Mouse (Mus musculus): ENCODE data around the gene Gabrr1.
"Not testable (repeated sequence)": the region's sequence is repeated elsewhere in the genome, so short reads cannot be mapped to it uniquely, and the experiment has no call there.

Gabrr1 gene

DNA sequence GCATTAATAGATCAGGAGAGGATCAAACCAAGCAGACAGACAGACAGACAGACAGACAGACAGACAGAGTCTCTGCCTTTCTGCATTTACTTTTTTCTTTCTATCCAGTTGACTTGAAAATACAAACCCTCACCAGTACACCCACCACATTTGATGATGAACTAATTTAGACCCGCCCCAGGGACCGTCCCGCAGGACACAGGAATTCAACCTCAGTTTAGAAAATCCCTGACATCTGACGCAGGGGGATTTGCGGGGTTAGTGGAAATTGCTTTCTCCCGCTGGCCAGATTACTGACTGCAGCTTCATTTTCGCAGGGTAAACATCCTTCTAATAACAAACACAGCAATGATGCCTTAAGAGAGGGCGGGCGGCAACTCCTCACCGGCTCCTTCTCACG is at the start of gene Gabrr1:
TSS of gene Gabrr1 (plus strand) at position 301 of the 400 bp plus-strand sequence.
- DNase-seq (ENCODE audit: low read depth, low spot score), result no peak

DNA sequence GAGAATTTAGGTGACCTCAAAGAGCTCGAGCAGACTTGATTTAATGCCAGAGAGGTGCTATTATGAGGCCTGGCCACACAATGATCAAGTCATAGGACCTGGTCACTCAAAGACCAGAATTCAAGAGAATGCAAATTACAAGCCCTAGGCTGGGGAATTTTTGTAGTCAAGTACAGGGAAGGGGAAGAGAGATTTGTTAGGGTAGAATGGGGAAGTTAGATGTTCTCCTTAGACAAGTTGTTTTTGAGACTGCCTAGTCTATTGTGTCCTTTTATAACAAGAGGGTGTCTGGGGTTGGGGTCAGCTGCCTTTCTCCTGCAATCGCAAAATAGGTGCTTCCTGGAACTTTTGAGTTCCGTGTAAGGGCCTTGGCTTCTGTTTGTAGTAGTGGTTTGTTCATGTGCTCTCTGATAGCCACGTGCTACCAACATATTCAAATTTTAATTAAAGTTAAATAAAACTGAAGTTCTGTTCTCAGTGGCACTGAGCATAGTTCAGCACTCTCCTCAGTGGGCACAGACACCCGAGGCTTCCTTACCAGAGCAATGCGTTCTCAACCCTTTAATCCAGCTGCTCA is 33.1 kb upstream of the Gabrr1 start:
- DNase-seq (ENCODE audit: low read depth, low spot score), result no peak

DNA sequence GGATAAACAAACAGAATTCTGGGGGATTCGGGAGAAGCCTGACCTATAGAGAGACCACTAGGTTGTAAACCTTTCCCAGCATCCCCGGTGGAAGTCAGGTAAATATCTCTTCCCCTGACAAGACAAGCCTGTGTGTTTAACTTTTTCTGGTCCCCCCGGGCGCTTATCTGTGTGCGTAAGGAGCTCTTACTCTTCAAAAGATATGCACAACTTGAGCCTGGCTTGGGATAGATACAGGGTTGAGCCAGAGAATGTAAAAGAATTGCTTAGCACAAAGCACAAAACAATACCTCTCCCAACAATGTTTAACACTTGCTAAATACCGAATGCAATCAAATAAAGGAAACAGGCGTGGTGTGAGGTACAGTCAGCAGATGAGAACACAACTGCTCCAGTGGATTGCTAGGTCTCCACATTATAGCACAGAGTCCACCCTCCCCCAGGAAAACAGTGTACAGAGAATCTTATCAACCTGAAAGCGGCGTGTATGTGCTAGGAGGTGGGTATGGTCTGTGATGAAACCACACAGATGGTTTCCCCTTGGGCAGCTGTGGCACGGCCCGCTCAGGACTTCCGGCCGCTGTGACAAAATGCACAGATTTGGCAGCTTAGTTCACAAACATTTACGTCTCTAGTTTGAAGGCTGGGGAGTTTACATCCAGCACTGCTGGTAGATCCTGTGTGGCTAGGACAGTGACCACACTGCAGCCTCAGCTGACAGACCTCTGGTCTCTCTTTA is 22.4 kb upstream of the Gabrr1 start:
- DNase-seq (ENCODE audit: low read depth, low spot score), result no peak

DNA sequence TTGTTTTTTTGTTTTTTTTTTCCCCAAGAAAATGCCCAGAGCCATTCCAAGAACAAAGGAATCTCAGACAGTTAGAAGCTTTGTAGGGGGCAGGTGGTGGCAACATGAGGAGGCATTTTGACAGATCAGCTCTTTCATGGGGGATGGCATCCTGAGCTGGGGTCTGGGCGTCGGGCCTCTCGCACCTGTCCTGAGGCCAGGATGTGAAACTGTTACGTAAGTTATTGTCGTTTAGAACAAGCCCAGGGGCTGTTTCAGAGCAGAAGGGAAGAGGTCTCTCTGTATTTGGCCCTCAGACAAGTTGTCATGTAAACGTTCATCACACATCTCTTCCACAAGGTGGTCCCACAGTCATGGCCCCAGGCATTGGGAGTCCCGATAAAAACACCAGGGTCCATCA is 21.5 kb upstream of the Gabrr1 start:
- no peak for DNase-seq (ENCODE audit: low read depth, low spot score)

DNA sequence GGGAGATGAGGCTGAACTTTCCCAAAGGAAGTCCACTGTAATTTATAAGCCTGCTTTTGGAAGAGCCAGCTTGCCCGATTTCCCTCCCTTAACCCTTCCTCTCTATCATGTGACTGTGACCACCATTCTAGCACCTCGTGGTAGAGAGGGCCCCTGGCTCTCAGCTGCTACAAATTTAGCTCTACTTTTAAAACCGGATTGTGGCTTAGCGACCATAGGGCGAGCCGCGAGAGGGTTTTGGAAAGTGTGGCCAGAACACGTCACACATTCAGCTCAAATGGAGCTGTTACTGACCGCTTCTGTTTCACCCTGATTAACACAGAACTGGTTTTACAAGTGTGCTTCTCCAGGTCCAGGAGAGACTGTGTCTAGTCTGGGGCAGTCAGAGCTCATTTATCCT is 21.0 kb upstream of the Gabrr1 start:
- no peak for DNase-seq (ENCODE audit: low read depth, low spot score)

DNA sequence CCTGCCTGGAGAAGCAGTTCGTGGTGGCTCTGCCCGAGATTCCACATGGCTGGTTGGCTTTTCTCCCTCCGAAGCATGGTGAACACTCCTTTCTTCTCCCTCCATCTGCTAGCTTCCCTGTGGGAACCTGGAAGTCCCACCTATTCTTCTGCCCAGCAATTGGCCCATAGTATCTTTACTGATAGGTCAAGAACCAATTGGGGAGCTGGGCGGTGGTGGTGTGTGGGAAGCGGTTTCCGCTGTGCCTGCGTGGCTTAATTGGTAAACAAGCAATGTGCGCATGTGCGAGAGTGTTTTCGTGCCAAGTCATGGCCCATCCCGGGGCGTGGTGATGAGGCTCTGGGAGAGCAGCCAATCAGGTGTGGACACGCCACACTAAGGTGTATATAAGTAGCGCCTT is 19.5 kb upstream of the Gabrr1 start:
- DNase-seq (ENCODE audit: low read depth, low spot score), result not testable (repeated sequence)

DNA sequence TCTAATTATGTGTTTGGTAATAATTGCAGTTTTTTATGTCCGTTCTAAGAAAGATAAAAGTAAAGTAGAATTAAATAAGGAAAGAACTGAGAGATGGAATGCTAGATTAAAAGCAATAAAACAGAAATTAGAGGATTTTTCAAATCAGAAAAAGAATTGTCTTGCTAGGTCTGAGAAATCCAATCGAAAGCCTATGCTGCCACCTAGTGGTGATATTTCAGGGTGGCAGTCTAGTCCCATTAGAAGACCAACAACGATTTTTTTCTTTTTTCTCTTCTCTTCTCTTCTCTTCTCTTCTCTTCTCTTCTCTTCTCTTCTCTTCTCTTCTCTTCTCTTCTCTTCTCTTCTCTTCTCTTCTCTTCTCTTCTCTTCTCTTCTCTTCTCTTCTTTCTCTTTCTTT is 13.2 kb upstream of the Gabrr1 start:
- peak; percentile 82 for DNase-seq (ENCODE audit: low read depth, low spot score)

DNA sequence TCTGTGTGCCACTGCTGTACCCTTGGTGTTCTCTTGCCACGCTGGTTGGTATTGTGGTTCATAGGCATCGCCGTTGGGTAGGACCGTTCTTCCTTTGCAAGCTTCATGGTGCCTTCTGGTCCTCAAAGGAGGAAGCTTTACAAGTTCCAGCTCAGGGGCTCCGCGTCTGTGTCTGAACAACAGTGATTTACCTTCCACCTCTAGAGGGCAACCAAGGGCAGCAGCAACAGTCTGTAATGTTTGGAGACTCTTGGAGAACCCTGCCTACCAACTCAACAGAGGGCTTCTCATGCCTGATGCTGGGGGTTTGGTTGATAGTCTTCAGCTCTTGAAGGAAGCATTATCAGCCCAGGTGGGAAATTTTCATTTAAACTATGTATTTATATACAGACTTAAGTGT is 7.8 kb upstream of the Gabrr1 start:
- DNase-seq (ENCODE audit: low read depth, low spot score), result peak; percentile 24

DNA sequence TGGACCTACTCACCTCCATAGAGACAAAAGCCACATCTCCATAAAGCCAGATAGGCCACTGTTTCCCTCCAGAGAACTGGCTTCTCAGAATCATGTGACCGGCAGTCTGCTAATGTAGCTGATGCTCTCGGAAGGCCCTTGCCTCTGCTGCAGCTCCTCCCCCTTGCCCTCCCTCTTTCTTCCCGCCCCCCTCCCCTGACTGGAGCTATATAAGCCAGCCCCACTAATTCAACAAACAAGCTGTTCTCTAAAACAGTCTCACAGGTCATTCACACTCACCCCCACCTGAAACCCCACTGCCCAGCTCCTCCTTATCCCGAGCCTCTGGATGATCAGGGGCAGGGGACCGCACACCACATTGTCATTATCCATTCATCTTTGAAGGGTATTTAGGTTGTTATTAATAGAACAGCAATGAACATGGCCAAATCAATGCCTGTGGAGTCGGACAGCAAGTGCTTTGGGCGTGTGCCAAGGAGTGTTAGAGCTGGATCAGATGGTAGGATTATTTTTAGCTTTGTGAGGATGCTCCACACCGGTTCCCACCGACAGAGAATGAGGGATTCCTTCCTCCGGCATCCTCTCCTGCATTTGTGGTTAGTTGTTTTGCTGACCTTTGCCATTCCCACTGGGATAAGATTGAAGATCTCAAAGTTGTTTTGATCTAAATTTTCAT is 6.8 kb upstream of the Gabrr1 start:
- no peak for DNase-seq (ENCODE audit: low read depth, low spot score)

DNA sequence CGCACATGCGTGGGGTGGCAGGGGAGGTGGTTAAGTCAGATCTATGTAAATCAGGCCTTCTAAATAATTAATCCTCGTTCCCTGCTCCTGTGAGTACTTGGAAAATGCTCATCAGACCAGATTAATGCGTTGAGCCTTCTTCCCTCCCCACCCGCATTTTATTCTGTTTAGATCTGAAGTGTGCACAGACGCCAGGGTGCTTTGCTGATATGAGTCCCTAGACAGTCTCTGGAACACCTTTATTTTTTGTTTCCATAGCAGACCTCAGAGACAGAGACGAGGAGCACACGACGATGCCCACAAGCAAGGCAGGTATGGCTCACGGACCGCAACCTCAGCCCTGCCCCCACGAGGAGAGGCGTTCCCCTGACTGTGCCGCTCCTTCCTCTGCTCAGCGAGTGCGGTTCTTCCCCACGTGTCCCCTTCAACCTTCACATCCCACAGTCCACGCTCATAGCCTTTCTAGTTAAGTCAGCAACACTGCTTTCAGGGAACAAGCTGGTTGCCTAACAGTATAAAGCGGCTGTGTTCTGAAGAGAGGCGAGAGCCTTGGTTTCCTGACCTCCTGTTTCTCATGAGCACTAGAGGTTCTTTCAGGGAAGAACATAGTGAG is 14.5 kb downstream of the Gabrr1 start:
- DNase-seq (ENCODE audit: low read depth, low spot score), result no peak

DNA sequence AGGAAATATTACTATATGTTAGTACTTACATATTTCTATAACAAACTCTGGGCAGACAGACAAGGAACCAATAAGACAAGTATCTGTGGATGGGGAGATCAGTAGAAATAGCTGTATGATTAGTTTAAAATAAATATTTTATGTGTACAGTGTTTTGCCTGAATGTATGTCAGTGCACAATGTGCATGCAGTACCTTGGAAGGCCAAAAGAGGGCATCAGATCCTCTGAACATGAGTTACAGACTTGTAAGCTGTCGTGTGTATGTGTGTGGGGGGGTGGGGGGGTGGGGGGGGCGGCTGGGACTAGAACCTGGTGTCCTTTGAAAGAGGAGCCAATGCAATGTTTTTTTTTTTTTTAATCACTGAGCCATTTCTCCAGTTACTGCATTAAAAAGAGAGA is 15.5 kb downstream of the Gabrr1 start:
- DNase-seq (ENCODE audit: low read depth, low spot score), result peak; percentile 57

DNA sequence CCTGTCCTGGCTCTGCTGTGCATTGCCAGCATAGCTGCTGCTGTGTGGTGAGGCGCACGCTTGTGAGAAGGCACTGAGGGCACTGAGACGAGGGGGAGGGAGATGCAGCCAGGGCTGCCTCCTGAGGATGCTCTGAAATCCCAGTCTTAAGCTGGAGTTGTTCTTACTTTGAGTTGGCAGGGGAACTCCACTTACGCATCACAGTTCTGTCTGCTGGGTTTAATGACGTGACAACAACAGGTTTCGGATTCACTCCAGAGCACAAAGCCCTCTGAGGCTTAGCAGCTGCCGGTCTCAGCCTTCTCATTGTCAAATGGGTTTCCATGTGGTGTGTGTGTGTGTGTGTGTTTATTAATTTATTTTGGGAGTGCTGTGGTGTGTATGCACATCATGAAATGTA is 16.8 kb downstream of the Gabrr1 start:
- DNase-seq (ENCODE audit: low read depth, low spot score), result no peak

DNA sequence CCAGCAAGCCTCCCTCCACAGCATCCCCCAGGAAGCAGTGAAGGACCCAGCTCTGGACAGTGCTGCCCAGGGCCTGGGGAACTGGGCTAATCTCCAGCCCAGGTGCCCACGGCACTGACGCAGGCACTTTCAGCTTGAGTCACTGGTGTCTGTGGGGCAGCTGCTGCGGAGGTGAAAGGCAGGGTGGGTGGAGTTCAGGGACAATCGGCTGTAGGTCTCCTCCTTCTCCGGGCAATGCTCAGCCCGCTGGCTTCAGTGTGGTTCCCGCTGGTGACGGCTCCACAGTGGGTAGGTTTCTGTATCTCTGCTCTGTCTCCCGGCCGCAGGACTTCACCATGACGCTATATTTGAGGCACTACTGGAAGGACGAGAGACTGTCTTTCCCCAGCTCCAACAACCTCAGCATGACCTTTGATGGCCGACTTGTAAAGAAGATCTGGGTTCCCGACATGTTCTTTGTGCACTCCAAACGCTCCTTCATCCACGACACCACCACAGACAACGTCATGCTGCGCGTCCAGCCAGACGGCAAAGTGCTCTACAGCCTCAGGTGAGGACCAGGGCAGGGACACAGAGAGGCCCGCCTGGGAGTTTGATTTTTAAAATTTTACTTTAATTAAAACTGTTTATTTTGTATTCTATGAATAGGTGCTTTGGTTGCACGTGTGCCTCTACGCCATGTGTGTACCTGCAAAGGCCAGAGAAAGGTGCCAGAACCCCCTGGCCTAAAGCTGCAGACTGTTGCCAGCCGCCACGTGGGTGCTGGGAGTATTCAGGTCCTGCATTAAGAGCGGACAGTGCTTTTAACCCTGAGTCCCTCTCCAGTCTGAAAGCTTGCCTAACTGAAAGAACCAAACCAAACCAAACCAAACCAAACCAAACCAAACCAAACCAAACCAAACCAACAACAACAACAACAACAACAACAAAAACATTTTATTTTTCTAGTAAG is 20.0 kb downstream of the Gabrr1 start:
- no peak for DNase-seq (ENCODE audit: low read depth, low spot score)

DNA sequence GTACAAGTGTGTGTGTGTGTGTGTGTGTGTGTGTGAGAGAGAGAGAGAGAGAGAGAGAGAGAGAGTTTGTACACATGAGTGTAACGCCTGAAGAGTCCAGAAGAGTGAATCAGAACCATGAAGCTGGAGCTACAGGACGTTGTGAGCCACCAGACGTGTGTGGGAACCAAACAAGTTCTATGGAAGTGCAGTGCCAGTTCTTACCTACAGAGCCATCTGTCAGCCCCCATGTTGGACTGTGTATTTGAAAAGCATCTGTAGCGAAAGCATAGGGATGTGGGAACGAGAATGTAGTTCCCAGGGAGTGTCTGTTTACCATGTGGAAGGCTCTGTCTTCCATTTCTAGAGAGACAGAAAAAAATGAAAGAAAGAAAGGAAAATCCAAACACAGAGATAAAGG is 51.2 kb downstream of the Gabrr1 start:
- DNase-seq (ENCODE audit: low read depth, low spot score), result no peak

DNA sequence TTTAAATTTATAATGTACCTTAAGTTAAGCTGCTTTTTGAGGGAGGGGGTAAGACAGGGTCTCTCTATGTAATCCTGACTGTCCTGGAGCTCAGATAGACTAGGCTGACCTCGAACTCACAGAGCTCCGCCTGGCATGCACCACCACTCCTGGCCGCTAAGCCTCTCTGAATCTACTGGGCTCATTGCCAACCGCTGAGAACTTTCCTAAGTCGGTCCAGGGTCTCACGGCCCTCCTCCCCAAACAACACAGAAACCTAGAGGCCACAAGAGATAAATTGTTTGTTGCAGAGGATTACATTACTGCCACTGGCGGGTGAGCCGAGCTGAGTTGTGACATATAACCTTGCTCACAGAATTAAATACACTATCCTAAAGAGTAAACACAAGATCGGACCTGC is 55.8 kb downstream of the Gabrr1 start:
- peak; percentile 58 for DNase-seq (ENCODE audit: low read depth, low spot score)

DNA sequence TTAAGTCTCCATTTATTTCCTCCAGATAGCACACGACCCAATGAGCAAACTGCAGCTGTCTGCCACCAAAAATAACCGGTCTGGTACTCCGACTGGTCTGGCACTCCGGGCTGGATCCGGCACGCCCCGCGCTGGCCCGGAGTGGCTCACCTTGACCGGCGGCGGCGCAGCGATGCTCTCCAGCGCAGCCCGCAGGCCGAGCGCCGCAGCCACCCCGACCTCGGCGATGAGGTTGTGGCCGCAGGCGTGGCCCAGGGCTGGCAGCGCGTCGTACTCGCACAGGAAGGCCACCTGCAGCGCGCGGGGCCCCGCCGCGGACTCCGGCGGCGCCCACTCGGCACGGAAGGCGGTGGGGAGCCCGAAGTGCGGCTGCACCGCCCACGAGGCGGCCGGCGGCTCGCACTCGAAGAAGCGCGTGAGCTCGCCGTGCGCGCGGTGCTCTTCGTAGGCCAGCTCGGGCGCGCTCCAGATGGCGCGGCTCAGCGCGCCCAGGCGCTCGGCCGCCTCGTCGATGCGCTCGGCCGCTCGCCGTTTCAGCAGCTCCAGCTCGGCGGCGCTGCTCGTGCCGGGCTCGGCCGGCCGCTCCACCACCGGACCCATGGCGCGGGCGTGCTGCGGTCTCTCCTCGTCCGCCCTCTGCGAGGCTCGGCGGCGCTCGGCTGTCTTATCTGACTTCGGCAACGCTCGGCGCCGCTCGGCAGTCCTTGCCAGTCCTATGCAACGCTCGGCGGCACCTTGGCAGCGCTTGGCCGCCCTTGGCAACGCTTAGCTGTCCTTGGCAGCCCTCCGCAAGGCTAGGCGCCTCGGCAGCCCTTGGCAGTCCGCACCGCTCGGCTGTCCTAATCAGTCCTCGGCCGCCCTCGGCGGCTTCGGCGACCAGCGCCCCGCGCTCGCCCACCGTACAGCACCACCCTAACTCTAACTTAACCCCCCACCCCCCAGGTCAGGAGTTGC is 56.7 kb downstream of the Gabrr1 start:
- peak; percentile 81 for DNase-seq (ENCODE audit: low read depth, low spot score)

DNA sequence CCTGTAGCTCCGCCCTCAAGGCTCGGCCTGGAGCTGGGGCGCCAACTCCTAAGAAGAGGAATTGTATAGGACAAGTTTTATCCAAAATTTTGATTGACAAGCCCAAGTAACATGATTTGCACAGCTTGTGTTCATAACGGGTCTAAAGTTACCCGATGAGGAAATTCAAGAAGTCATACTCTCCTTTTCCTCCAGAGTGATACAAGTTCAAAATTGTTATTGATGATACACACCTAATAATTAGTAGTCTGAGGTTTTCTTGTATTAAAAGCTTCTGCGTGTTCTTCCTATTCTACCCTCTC is 57.4 kb downstream of the Gabrr1 start, which contains the start of gene Pm20d2:
TSS of gene Pm20d2 (minus strand) at position 3 of the 302 bp plus-strand sequence.
- DNase-seq (ENCODE audit: low read depth, low spot score), result no peak

DNA sequence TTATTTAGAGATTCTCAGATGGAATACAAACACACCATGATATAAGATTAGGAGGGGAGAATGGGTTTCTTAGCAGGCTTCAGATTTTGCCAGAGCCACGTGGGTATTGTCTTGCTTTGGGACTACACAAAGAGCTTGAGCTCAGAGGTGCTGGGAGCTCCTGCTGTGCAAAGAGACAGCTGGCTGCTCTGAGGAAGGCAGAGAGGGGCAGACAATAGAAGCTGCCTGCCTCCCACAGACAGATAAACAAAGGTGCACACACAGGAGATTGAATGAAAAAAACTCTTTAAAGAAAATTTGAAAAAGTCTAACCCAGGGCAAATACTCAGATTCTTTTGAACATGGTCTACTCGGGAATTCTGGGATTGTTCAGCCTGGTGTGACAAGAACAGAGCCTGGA is 65.8 kb downstream of the Gabrr1 start:
- no peak for DNase-seq (ENCODE audit: low read depth, low spot score)

DNA sequence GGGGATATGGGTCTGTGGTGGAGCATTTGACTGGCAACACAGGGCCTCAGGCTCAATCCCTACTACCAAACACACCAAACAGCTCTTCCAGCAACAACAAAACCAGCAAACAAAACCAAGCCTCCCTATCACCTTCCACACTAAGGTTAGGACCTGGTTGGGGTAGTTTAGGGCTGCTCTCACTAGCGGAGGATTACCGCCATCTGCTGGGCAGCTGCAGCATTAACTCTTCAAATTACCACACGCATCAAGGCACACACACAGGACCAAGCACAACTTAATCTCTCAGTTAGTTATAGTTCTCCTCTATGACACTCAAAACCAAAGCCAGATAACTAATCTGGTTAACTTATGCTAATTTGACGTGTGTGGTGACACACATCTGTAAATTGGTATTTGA is 72.4 kb downstream of the Gabrr1 start:
- peak; percentile 67 for DNase-seq (ENCODE audit: low read depth, low spot score)

DNA sequence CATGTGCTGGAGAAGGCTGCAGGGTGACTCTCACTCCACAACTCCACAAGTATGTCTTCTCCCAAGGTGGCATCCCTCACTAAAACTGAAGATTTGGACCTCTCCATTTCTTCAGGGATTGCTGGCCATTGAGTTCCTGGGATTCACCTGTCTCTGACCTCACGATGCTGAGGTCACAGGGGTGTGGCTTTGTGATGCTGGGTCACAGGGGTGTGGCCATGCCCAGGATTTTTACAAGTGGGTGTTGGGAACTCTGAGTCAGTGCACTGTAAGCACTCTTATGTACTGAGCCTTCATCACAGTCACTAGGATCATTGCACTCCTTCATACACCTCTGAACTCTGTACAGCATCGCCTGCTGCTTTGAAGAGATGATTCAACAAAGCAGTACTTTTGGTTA is 75.2 kb downstream of the Gabrr1 start:
- no peak for DNase-seq (ENCODE audit: low read depth, low spot score)

Measured in mesoderm, embryonic 11.5 days (tissue).